ENCODE assay signal across 8 mouse cellular contexts in the genomic region with DNA sequence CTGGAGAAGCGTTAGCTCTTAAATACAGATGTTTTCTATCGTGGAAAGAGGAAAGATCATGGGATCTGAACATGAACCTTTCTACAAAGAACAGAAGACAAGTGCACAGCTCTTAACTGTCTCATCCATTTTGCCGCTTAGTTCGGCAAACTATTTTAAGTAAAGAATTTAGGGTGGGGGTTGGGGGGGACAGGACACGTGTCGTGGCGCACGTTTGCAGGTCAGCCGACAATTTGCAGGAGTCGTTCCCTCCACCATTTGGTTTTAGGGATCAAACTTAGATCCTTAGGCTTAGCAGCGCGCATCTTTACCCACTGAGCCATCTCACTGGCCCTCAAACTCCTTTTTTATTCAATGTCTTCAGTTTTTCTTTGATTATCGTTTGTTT. TPM values are rescaled to one million over a fixed set of nuclear protein-coding genes. Genes with fewer than 3 reads are reported as not detected.
DNase-seq lines count a peak whose midpoint lies in the region; ATAC-seq and TF ChIP-seq lines count a peak whose summit lies in the region.

No protein-coding gene starts in this region.

- H3K27me3 ChIP-seq in spleen, adult 2 months (ENCODE audit: control insufficient read depth, insufficient read depth, low read length): peaks cover 4% of the 10 kb centered on the region
- H3K27me3 ChIP-seq in limb, embryonic 12.5 days: no peaks in the 10 kb centered on the region
- no peaks in the 10 kb centered on the region for H3K27me3 ChIP-seq in stomach, embryonic 14.5 days (ENCODE audit: control insufficient read depth, insufficient read depth, low read length)

- TF ChIP-seq CTCF in spleen, adult 2 months (IDR thresholded peaks at IDR 0.05; ENCODE audit: extremely low read depth, insufficient read depth, insufficient read length, insufficient replicate concordance): no peak

- peak overlapping the region; percentile 82 for H3K4me3 ChIP-seq in spleen, adult 2 months (ENCODE audit: extremely low read depth, insufficient read depth, insufficient read length)
- H3K4me3 ChIP-seq in limb, embryonic 12.5 days (replicated peaks): peak overlapping the region; percentile 87
- peak overlapping the region; percentile 73 for H3K4me3 ChIP-seq in stomach, embryonic 14.5 days (ENCODE audit: low read depth, low read length)

- no peaks in the 10 kb centered on the region for H3K4me1 ChIP-seq in spleen, adult 2 months (ENCODE audit: control insufficient read depth, insufficient read depth, insufficient read length)
- H3K4me1 ChIP-seq in limb, embryonic 12.5 days (replicated peaks): peaks cover 28% of the 10 kb centered on the region
- H3K4me1 ChIP-seq in stomach, embryonic 14.5 days (ENCODE audit: control insufficient read depth, insufficient read depth, low read length): peaks cover 31% of the 10 kb centered on the region

- peak overlapping the region; percentile 98 for H3K9ac ChIP-seq in limb, embryonic 12.5 days (replicated peaks)
- peak overlapping the region; percentile 89 for H3K9ac ChIP-seq in stomach, embryonic 14.5 days (replicated peaks; ENCODE audit: low read depth, low read length)

- ATAC-seq in limb, embryonic 12.5 days (ENCODE audit: insufficient number of reproducible peaks, insufficient read depth, low FRiP score, low TSS enrichment, low read depth): no peak
- ATAC-seq in stomach, embryonic 14.5 days (ENCODE audit: insufficient number of reproducible peaks, insufficient read depth, low FRiP score, low read depth): no peak
- no peak for ATAC-seq in inflammation-experienced regulatory T-cells, adult 6 months

- DNase-seq in adrenal gland, postnatal 14 days: peak; percentile 21
- no peak for DNase-seq in adrenal gland, adult 18-20 months (ENCODE audit: low spot score in 2 of 2)
- DNase-seq in spleen, adult 2 months (ENCODE audit: low read depth in 1 of 2, low spot score in 2 of 2): no peak
- no peak for DNase-seq in spleen, postnatal 4 days (ENCODE audit: low spot score in 2 of 2)
- DNase-seq in adrenal gland, postnatal 10 days: no peak

- 12% methylated on average over 13 of the region's 13 CpGs for WGBS in spleen, adult 2 months
- WGBS in limb, embryonic 12.5 days: 2% methylated on average over 13 of the region's 13 CpGs
- 0% methylated on average over 13 of the region's 13 CpGs for WGBS in stomach, embryonic 14.5 days

- no peak for TF ChIP-seq POLR2A in spleen, adult 2 months (IDR thresholded peaks at IDR 0.05; ENCODE audit: low read depth, low read length)

- H3K27ac ChIP-seq in spleen, adult 2 months (ENCODE audit: insufficient read depth, low read length): no peak overlapping the region
- H3K27ac ChIP-seq in limb, embryonic 12.5 days: peak overlapping the region; percentile 99; the same call in 1 of the 2 replicates
- H3K27ac ChIP-seq in stomach, embryonic 14.5 days (ENCODE audit: low read length): peak overlapping the region; percentile 98; the same call in 1 of the 2 replicates

- H3K4me2 ChIP-seq in limb, embryonic 12.5 days: peak overlapping the region; percentile 63
- H3K4me2 ChIP-seq in stomach, embryonic 14.5 days (replicated peaks; ENCODE audit: low read depth, low read length): peak overlapping the region; percentile 56

- peaks cover 3% of the 10 kb centered on the region for H3K36me3 ChIP-seq in spleen, adult 2 months (ENCODE audit: control insufficient read depth, insufficient read depth, low read length)
- 0 out of 2 replicates have a peak, but pooled peaks cover 4% of the 10 kb centered on the region for H3K36me3 ChIP-seq in limb, embryonic 12.5 days
- H3K36me3 ChIP-seq in stomach, embryonic 14.5 days (ENCODE audit: control insufficient read depth, insufficient read depth, low read length): no peaks in the 10 kb centered on the region

- H3K9me3 ChIP-seq in limb, embryonic 12.5 days: no peaks in the 10 kb centered on the region
- no peaks in the 10 kb centered on the region for H3K9me3 ChIP-seq in stomach, embryonic 14.5 days (ENCODE audit: control insufficient read depth, low read depth, low read length)

RNA-seq across cellular contexts. Expression of a gene that starts 0.6 kb away (rescaled TPM):
- 35.8 and 36.4 TPM in 2 replicates for total RNA-seq in adrenal gland, postnatal 14 days (2021)
- total RNA-seq in adrenal gland, adult 18-20 months (2021): 10 to 100 TPM; 19.6 to 24.4 TPM
- 3.5 and 3.8 TPM in 2 replicates for polyA plus RNA-seq in spleen, adult 2 months (2012; rRNA removed)
- 8.7 and 9.3 TPM in 2 replicates for polyA plus RNA-seq in limb, embryonic 12.5 days (2016; fragmentation: Nextera tagmentation; extraction: Ambion mirVana)
- 8.7 and 9.1 TPM in 2 replicates for polyA plus RNA-seq in stomach, embryonic 14.5 days (2014; fragmentation: Nextera tagmentation; extraction: Ambion mirVana)
- 10 to 100 TPM; 30.4 to 36.1 TPM for total RNA-seq in adrenal gland, postnatal 10 days (2021)
- polyA plus RNA-seq in inflammation-experienced regulatory T-cells, adult 6 months (2017; shearing (Covaris generic)): 1 to 10 TPM; 2.3 to 4.2 (median 2.9) TPM
